Mouse (Mus musculus) brain, embryonic 14.5 days (tissue): ENCODE measurements around the gene Olfr877.

ENCODE experiments used
- CTCF ChIP-seq: fragments of 200-500 bp; IDR thresholded peaks from 2 replicates; pipeline ENCODE4 v1.5.1; 2012; ENCODE audit warnings: inconsistent platforms, mild to moderate bottlenecking, moderate library complexity, borderline replicate concordance; ENCODE audit not compliant: insufficient read depth, insufficient read length; ENCODE audit errors: extremely low read depth
- POLR2A ChIP-seq: fragments of 200-500 bp; IDR thresholded peaks from 2 replicates; pipeline ENCODE4 v1.6.1; 2012; ENCODE audit warnings: mild to moderate bottlenecking, inconsistent platforms, borderline replicate concordance; ENCODE audit not compliant: poor library complexity, insufficient read depth, insufficient read length, severe bottlenecking; ENCODE audit errors: extremely low read depth

DNA sequence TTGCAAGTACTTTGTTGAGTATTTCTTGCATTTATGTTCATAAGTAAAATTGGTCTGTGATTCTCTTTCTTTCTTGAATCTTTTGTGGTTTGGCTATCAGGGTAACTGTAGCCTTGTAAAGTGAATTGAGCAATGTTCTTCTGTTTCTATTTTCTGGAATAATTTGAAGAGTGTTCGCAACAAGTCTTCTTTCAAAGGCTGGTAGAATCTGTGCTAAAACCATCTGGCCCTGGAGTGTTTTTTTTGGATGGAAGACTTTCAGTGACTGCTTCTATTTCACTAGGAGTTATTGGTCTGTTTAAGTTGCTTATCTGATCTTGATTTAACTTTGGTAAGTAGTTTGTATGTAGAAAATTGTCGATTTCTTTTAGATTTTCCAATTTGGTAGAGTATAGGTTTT lies 4.8 kb upstream of the Olfr877 start:
- no peak for TF ChIP-seq CTCF
- no peak for TF ChIP-seq POLR2A
